Mouse (Mus musculus): Measurements from ENCODE around the gene Lpar5. TPM values are rescaled to one million over a fixed set of nuclear protein-coding genes. Genes with fewer than 3 reads are reported as not detected.

Lpar5 gene
- polyA plus RNA-seq, 1 experiment: 0.62 TPM

- Histone ChIP-seq H3K9me3 (no peaks in the 10 kb centered on the region), H3K27me3 (replicated peaks) (no peaks in the 10 kb centered on the region), H3K36me3 (replicated peaks; ENCODE audit: low read length) (peaks cover 30% of the 10 kb centered on the region), H3K4me3 (replicated peaks) (peak within 1 kb of the TSS; percentile 96), H3K4me1 (peaks cover 74% of the 10 kb centered on the region)
- TF ChIP-seq GATA1 (IDR thresholded peaks at IDR 0.05; ENCODE audit: borderline replicate concordance, low read length) (no peak), FLI1 (IDR thresholded peaks at IDR 0.05; ENCODE audit: low read length) (no peak)
These were observed 27.9 kb downstream of the Lpar5 start, which contains the start of gene Chd4 for GRCm38 (mm10) chr6:125095391-125096278. Gene Chd4 (plus strand): TSS chr6:125095981.

DNA sequence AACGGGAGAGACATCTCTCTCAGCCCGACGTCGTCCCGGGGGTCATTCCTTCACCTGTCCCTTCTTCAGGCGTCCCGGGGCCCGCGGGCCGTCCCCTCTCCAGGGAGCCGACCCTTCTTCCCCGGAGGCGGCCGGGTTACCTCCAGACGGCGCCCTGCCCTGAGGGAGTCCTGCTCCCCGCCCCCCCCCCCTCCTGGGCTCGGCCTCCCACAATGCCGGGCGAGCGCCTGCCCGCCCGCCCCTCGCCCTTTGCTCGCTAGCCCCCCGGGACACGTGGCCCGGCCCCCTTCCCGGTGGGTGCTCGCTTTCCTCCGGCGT, 28.5 kb downstream of the Lpar5 start:
- TF ChIP-seq FLI1 (IDR thresholded peaks at IDR 0.05; ENCODE audit: low read length) (no peak), GATA1 (IDR thresholded peaks at IDR 0.05; ENCODE audit: borderline replicate concordance, low read length) (no peak)

GRCm38 (mm10) chr6:125096597-125097345, 29.1 kb downstream of the Lpar5 start:
- Histone ChIP-seq H3K4me3 (replicated peaks) (peak overlapping the region; percentile 96), H3K36me3 (replicated peaks; ENCODE audit: low read length) (peaks cover 42% of the 10 kb centered on the region), H3K4me1 (peaks cover 77% of the 10 kb centered on the region), H3K27me3 (replicated peaks) (no peaks in the 10 kb centered on the region), H3K9me3 (no peaks in the 10 kb centered on the region)
- TF ChIP-seq GATA1 (IDR thresholded peaks at IDR 0.05; ENCODE audit: borderline replicate concordance, low read length): no peak
- no peak for TF ChIP-seq FLI1 (IDR thresholded peaks at IDR 0.05; ENCODE audit: low read length)

More for the DNA sequence above, 28.5 kb downstream of the Lpar5 start:
- H3K4me1 ChIP-seq: peaks cover 73% of the 10 kb centered on the region
- peak overlapping the region; percentile 96 for H3K4me3 ChIP-seq (replicated peaks)
- no peaks in the 10 kb centered on the region for H3K27me3 ChIP-seq (replicated peaks)
- peaks cover 36% of the 10 kb centered on the region for H3K36me3 ChIP-seq (replicated peaks; ENCODE audit: low read length)
- no peaks in the 10 kb centered on the region for H3K9me3 ChIP-seq

DNA sequence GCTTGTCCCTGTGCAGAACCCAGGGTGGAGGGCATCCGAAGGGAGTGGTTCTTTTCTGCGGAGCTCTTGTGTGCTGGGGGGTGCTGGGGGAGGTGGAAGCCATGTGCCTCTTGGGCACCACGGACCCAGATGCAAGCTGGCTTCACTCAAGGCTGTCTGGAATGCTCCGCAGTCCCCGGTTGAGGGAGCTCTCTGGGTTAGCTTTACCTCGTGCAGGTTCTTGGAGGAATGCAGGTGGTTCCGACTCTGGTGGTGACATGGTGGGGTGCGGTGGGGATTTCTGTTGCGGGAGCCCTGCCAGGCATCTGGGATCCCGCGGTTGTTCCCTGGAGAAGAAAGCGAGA, 29.6 kb downstream of the Lpar5 start:
- H3K4me1 ChIP-seq: peaks cover 76% of the 10 kb centered on the region
- no peaks in the 10 kb centered on the region for H3K27me3 ChIP-seq (replicated peaks)
- H3K4me3 ChIP-seq (replicated peaks): peak overlapping the region; percentile 96
- H3K36me3 ChIP-seq (replicated peaks; ENCODE audit: low read length): peaks cover 47% of the 10 kb centered on the region
- no peaks in the 10 kb centered on the region for H3K9me3 ChIP-seq
- TF ChIP-seq GATA1 (IDR thresholded peaks at IDR 0.05; ENCODE audit: borderline replicate concordance, low read length) (no peak), FLI1 (IDR thresholded peaks at IDR 0.05; ENCODE audit: low read length) (no peak)

DNA sequence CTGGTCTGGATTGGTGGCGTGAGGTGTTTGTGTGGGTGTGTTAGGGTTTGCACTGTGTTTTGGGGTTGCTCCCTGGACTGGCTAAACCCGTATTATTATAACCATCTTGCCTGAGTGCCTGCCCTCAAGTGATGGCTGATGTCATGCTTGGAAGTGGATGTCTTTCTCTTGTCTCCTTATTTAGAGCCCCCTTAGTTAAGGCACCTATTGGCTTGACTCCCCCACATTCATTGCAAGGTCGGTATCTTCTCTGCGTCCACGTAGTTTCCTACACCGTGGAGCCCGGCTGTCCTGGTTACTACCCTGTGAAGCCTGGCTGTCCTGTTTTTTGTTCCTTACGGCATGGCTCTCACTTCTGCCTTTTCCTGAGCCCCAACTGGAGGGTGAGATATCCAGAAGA, 30.2 kb downstream of the Lpar5 start:
- Histone ChIP-seq H3K4me1 (peaks cover 77% of the 10 kb centered on the region), H3K9me3 (no peaks in the 10 kb centered on the region), H3K4me3 (replicated peaks) (peak overlapping the region; percentile 96), H3K36me3 (replicated peaks; ENCODE audit: low read length) (peaks cover 53% of the 10 kb centered on the region), H3K27me3 (replicated peaks) (no peaks in the 10 kb centered on the region)
- TF ChIP-seq GATA1 (IDR thresholded peaks at IDR 0.05; ENCODE audit: borderline replicate concordance, low read length) (no peak), FLI1 (IDR thresholded peaks at IDR 0.05; ENCODE audit: low read length) (no peak)

DNA sequence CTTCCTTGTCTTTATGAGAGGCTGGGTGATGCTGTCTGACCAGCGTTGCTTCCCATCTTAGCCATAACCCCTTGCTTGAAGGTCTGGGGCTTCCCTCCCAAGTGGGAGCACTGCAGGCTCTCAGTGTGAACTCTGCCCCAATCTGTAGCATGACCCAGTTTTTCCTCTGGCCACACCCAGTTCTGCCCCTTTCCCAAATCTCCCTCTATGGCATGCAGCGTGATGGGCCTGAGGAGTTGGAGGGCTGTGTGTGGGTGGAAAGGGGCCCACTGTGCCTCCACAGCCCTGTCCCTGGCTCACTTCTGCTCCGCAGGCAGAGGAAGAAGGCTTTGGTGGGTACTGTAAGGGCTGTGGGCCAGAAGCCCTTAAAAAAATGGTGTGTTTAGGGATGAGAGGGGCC, 30.8 kb downstream of the Lpar5 start:
- no peak for TF ChIP-seq FLI1 (IDR thresholded peaks at IDR 0.05; ENCODE audit: low read length)
- no peak for TF ChIP-seq GATA1 (IDR thresholded peaks at IDR 0.05; ENCODE audit: borderline replicate concordance, low read length)
- peaks cover 75% of the 10 kb centered on the region for H3K4me1 ChIP-seq
- peaks cover 58% of the 10 kb centered on the region for H3K36me3 ChIP-seq (replicated peaks; ENCODE audit: low read length)
- H3K27me3 ChIP-seq (replicated peaks): no peaks in the 10 kb centered on the region
- no peaks in the 10 kb centered on the region for H3K9me3 ChIP-seq
- peak overlapping the region; percentile 96 for H3K4me3 ChIP-seq (replicated peaks)

DNA sequence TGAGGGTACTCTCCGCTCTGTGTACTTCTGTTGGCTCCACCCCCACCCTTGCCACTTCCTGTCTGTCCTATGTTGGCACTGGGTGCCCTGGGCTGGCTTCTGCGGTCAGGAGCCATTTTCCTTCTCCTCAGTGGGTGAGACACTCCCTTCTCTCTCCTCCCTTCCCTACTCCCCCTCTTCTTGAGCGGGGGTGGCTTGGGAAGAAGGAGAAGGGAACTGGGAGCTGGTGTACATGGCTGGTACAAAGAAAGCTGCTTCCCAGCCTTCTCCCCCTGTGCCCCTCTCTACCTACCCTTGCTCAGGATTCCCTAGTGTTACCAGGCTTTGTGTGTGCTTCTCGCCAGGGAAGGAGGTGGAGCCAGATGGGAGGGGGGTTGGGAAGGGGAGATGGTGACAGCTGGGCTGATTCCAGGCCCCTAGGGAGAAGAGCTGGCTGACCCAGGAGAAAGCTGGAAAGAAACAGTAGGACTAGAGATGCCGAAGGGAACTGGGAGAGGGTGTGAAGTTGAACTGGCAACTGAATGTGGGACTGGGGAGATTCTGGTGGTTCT, 31.8 kb downstream of the Lpar5 start:
- no peak for TF ChIP-seq FLI1 (IDR thresholded peaks at IDR 0.05; ENCODE audit: low read length)
- no peak for TF ChIP-seq GATA1 (IDR thresholded peaks at IDR 0.05; ENCODE audit: borderline replicate concordance, low read length)
- H3K4me1 ChIP-seq: peaks cover 68% of the 10 kb centered on the region
- no peaks in the 10 kb centered on the region for H3K27me3 ChIP-seq (replicated peaks)
- no peaks in the 10 kb centered on the region for H3K9me3 ChIP-seq
- peak overlapping the region; percentile 96 for H3K4me3 ChIP-seq (replicated peaks)
- peaks cover 67% of the 10 kb centered on the region for H3K36me3 ChIP-seq (replicated peaks; ENCODE audit: low read length)

- H3K4me3 ChIP-seq (replicated peaks): no peak overlapping the region
- peaks cover 85% of the 10 kb centered on the region for H3K36me3 ChIP-seq (replicated peaks; ENCODE audit: low read length)
- peaks cover 55% of the 10 kb centered on the region for H3K4me1 ChIP-seq
- TF ChIP-seq FLI1 (IDR thresholded peaks at IDR 0.05; ENCODE audit: low read length) (no peak), GATA1 (IDR thresholded peaks at IDR 0.05; ENCODE audit: borderline replicate concordance, low read length) (no peak)
- H3K9me3 ChIP-seq: no peaks in the 10 kb centered on the region
- H3K27me3 ChIP-seq (replicated peaks): no peaks in the 10 kb centered on the region
These were observed 33.7 kb downstream of the Lpar5 start for GRCm38 (mm10) chr6:125101444-125101843.

- TF ChIP-seq FLI1 (IDR thresholded peaks at IDR 0.05; ENCODE audit: low read length) (no peak), GATA1 (IDR thresholded peaks at IDR 0.05; ENCODE audit: borderline replicate concordance, low read length) (no peak)
- H3K27me3 ChIP-seq (replicated peaks): no peaks in the 10 kb centered on the region
- H3K36me3 ChIP-seq (replicated peaks; ENCODE audit: low read length): peaks cover 97% of the 10 kb centered on the region
- H3K4me1 ChIP-seq: peaks cover 32% of the 10 kb centered on the region
- H3K9me3 ChIP-seq: no peaks in the 10 kb centered on the region
- no peak overlapping the region for H3K4me3 ChIP-seq (replicated peaks)
These were observed 36.5 kb downstream of the Lpar5 start for GRCm38 (mm10) chr6:125104223-125104622.

- TF ChIP-seq GATA1 (IDR thresholded peaks at IDR 0.05; ENCODE audit: borderline replicate concordance, low read length) (no peak), FLI1 (IDR thresholded peaks at IDR 0.05; ENCODE audit: low read length) (no peak)
- Histone ChIP-seq H3K9me3 (no peaks in the 10 kb centered on the region), H3K4me1 (peaks cover 8% of the 10 kb centered on the region; the same call in 1 of the 2 replicates), H3K27me3 (replicated peaks) (no peaks in the 10 kb centered on the region), H3K4me3 (replicated peaks) (no peak overlapping the region), H3K36me3 (replicated peaks; ENCODE audit: low read length) (peaks cover 96% of the 10 kb centered on the region)
These were observed 40.0 kb downstream of the Lpar5 start for GRCm38 (mm10) chr6:125107705-125108104.
